Mouse (Mus musculus) heart, adult 2 months (tissue): ENCODE data around the gene Tc2n. TPM values are rescaled to one million over a fixed set of nuclear protein-coding genes. Genes with fewer than 3 reads are reported as not detected.

ENCODE experiments used
- DNase-seq, 2 experiments: peaks; one replicate each; pipeline ENCODE4 v3.0.0; 2021
- H3K27ac ChIP-seq: fragments of 200-600 bp; 2 replicates; pipeline ENCODE4 v1.8.1; 2022
- H3K27me3 ChIP-seq: fragments of 200-500 bp; 2 replicates; pipeline ENCODE4 v1.6.1; 2012; ENCODE audit warnings: mild to moderate bottlenecking, low read length, inconsistent platforms, mixed read lengths; ENCODE audit not compliant: control insufficient read depth, insufficient read depth
- H3K36me3 ChIP-seq: fragments of 200-500 bp; 2 replicates; pipeline ENCODE4 v1.6.1; 2012; ENCODE audit warnings: low read length, inconsistent platforms; ENCODE audit not compliant: control insufficient read depth, insufficient read depth
- H3K4me1 ChIP-seq: fragments of 200-500 bp; 2 replicates; pipeline ENCODE4 v1.6.1; 2011; ENCODE audit warnings: low read length; ENCODE audit not compliant: control insufficient read depth, insufficient read depth
- H3K4me3 ChIP-seq: fragments of 200-600 bp; 2 replicates; pipeline ENCODE4 v1.8.1; 2022
- H3K79me2 ChIP-seq: fragments of 200-500 bp; replicated peaks from 2 replicates; pipeline ENCODE4 v1.6.1; 2012; ENCODE audit warnings: mild to moderate bottlenecking, inconsistent platforms, low read length, moderate library complexity, mixed read lengths; ENCODE audit not compliant: control insufficient read depth, insufficient read depth
- H3K9ac ChIP-seq: fragments of 200-500 bp; 2 replicates; pipeline ENCODE4 v1.6.1; 2012; ENCODE audit warnings: low read depth, mild to moderate bottlenecking, control low read depth, inconsistent platforms, low read length, mixed read lengths
- CTCF ChIP-seq: fragments of 200-600 bp; IDR thresholded peaks from 2 replicates; pipeline ENCODE4 v1.8.1; 2022; ENCODE audit warnings: antibody characterized with exemption, mild to moderate bottlenecking, moderate library complexity
- EP300 ChIP-seq: fragments of 200-500 bp; IDR thresholded peaks from 2 replicates; pipeline ENCODE4 v1.6.1; 2011; ENCODE audit warnings: low read depth, low read length, control low read depth; ENCODE audit not compliant: insufficient read depth
- POLR2A ChIP-seq: fragments of 200-500 bp; IDR thresholded peaks from 2 replicates; pipeline ENCODE4 v1.6.1; 2011; ENCODE audit warnings: mild to moderate bottlenecking, low read depth, low read length, control low read depth; ENCODE audit not compliant: insufficient read depth
- WGBS: fragments of 180-500 bp; shearing (Covaris S2); methylation state at CpG from one replicate; pipeline ENCODE4 v1.1.7; 2018; 5-methylcytosine and 5-hydroxymethylcytosine counted together
- intact Hi-C: fragments of 180-260 bp; cut with DNase I; formaldehyde crosslinking; loops from one replicate; pipeline ENCODE4 v1.15.1; 2025
- long read RNA-seq: library from polyadenylated mRNA; stranded (forward); transcript quantifications from one replicate; pipeline ENCODE4 v2.0.0, GENCODE M21; 2021
- polyA plus RNA-seq: library from polyadenylated mRNA; depleted of rRNA; stranded (reverse); fragments of >200 nt; gene quantifications from 2 replicates; pipeline ENCODE4 v1.2.3, GENCODE M21; 2012; rRNA removed
- total RNA-seq, 2 experiments: library from RNA; stranded (reverse); gene quantifications; 2 replicates each; pipeline ENCODE4 v1.2.3; 2021

Gene Tc2n
- total RNA-seq (under 1 TPM; 0.34 to 0.59 TPM), polyA plus RNA-seq (0.06 and 0.12 TPM in 2 replicates)
- long read RNA-seq = 0 reads

GRCm38 (mm10) chr12:101718054-101718754 lies at the start of gene Tc2n:
Gene Tc2n (minus strand): TSS chr12:101718523.
- no peaks in the 10 kb centered on the region for H3K4me1 ChIP-seq
- peak within 1 kb of the TSS; percentile 58 for H3K9ac ChIP-seq
- no peak within 1 kb of the TSS for H3K27ac ChIP-seq
- no peaks in the 10 kb centered on the region; the same call in 1 of the 2 replicates for H3K36me3 ChIP-seq
- intact Hi-C loops = no loop called here
- H3K4me3 ChIP-seq = peak within 1 kb of the TSS; percentile 57
- H3K79me2 ChIP-seq = no peaks in the 10 kb centered on the region
- under 1% methylated on average over 70 of the region's 75 CpGs for WGBS
- TF ChIP-seq EP300 (no peak), POLR2A (no peak), CTCF (no peak)
- DNase-seq = peak; percentile 66 to 69
- H3K27me3 ChIP-seq = peaks cover 9% of the 10 kb centered on the region

- Histone ChIP-seq H3K36me3 (no peaks in the 10 kb centered on the region; the same call in 1 of the 2 replicates), H3K4me1 (peaks cover 11% of the 10 kb centered on the region), H3K4me3 (no peak overlapping the region), H3K9ac (no peak overlapping the region), H3K79me2 (no peaks in the 10 kb centered on the region), H3K27ac (peak overlapping the region; percentile 53), H3K27me3 (no peaks in the 10 kb centered on the region)
- intact Hi-C loops = no loop called here
- whole genome bisulfite sequencing = 21% methylated on average over 9 of the region's 9 CpGs
- peak; percentile 59 to 82 for DNase-seq
- no peak for TF ChIP-seq CTCF
- TF ChIP-seq POLR2A = no peak
- no peak for TF ChIP-seq EP300
These were observed 49.2 kb upstream of the Tc2n start for GRCm38 (mm10) chr12:101767306-101768053.

DNA sequence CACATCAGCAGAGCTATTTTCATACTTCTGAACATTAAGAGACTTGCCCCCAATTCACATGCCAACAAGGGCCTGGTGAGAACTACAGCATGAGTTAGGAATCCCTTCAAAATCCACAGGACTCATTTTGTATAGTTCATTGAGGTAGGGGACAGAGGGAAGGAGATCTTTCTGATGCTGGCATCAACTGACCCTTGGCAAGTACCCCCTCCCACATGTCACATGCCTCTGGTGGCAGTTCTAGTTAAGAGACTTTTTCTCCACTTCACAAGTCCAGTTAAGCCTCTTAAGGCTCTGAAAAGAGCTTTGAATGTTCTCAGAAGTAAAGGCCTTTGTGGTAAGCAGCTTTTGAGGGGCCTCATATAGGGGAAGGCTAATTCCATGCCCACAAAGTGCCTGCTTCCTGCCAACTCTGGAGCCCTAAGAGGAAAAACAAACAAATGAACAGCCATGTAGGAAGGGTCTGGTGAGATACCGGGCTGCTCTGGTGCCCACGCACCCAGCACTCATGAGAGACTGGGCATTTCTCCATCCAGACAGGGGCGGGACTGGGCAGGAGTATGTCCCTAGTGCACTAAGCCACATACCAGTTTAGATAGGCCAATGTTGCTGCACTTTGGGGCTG lies 48.0 kb upstream of the Tc2n start:
- Histone ChIP-seq H3K4me1 (peaks cover 11% of the 10 kb centered on the region), H3K79me2 (no peaks in the 10 kb centered on the region), H3K9ac (no peak overlapping the region), H3K4me3 (no peak overlapping the region), H3K27ac (0 out of 2 replicates have a peak overlapping the region, but pooled peaks have one; percentile 53), H3K36me3 (no peaks in the 10 kb centered on the region; the same call in 1 of the 2 replicates), H3K27me3 (no peaks in the 10 kb centered on the region)
- no peak for TF ChIP-seq POLR2A
- TF ChIP-seq CTCF = no peak
- no peak for TF ChIP-seq EP300
- intact Hi-C loops = no loop called here
- DNase-seq = peak in 1 of 2 experiments; percentile 26
- 62% methylated on average over 3 of the region's 3 CpGs for WGBS

DNA sequence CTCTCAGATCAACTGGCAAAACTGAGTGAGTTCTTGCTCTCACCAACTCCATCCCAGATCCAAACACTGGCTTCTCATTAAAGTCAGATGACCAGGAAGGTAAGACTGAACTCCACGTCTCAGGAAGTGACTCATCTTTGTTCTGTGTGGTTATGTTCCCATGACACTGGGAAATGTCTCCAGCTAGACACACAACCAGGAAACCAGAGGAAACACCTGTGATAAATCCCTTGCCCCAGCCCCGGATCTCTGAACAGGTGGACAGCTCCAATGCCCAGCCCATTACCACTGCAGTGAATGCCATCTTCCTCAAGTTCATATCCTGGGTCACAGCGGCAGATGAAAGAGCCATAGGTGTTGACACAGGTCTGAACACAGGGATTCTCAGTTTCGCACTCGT lies 46.5 kb upstream of the Tc2n start:
- no peaks in the 10 kb centered on the region for H3K79me2 ChIP-seq
- peaks cover 11% of the 10 kb centered on the region for H3K4me1 ChIP-seq
- no peak for DNase-seq
- H3K27ac ChIP-seq = no peak overlapping the region
- H3K4me3 ChIP-seq = no peak overlapping the region
- WGBS = 59% methylated on average over 5 of the region's 5 CpGs
- no peaks in the 10 kb centered on the region for H3K27me3 ChIP-seq
- TF ChIP-seq EP300 (no peak), POLR2A (no peak), CTCF (no peak)
- H3K9ac ChIP-seq = no peak overlapping the region
- no peaks in the 10 kb centered on the region; the same call in 1 of the 2 replicates for H3K36me3 ChIP-seq
- intact Hi-C loops = no loop called here

GRCm38 (mm10) chr12:101763065-101763464 lies 44.7 kb upstream of the Tc2n start:
- H3K36me3 ChIP-seq = no peaks in the 10 kb centered on the region; the same call in 1 of the 2 replicates
- intact Hi-C loops = no loop called here
- TF ChIP-seq POLR2A = no peak
- no peak for TF ChIP-seq CTCF
- no peak for TF ChIP-seq EP300
- peaks cover 11% of the 10 kb centered on the region for H3K4me1 ChIP-seq
- no peaks in the 10 kb centered on the region for H3K79me2 ChIP-seq
- 47% methylated on average over 3 of the region's 3 CpGs for WGBS
- H3K9ac ChIP-seq = no peak overlapping the region
- H3K27me3 ChIP-seq = no peaks in the 10 kb centered on the region
- H3K27ac ChIP-seq = no peak overlapping the region
- H3K4me3 ChIP-seq = no peak overlapping the region
- DNase-seq = no peak
